Mouse (Mus musculus) layer of hippocampus, adult 9-10 months (tissue): ENCODE measurements around the gene Vmn2r110.

Experiments used
- DNase-seq: peaks from one replicate; pipeline ENCODE4 v3.0.0; 2022; ENCODE audit warnings: low spot score

Gene Vmn2r110

GRCm38 (mm10) chr17:20596323-20596722 lies at the start of gene Vmn2r110:
Gene Vmn2r110 (minus strand): TSS chr17:20596423.
- no peak for DNase-seq

GRCm38 (mm10) chr17:20624777-20625176 lies 28.6 kb upstream of the Vmn2r110 start, which contains the start of gene Fpr-rs3:
Gene Fpr-rs3 (minus strand): TSS chr17:20624877.
- no peak for DNase-seq

- DNase-seq = no peak
These were observed 31.6 kb downstream of the Vmn2r110 start, which contains the start of gene Vmn2r109 for GRCm38 (mm10) chr17:20564656-20565055. Gene Vmn2r109 (minus strand): TSS chr17:20564756.
